Mouse (Mus musculus) layer of hippocampus, postnatal 36 days (tissue): Measurements from ENCODE around the gene Mks1. TPM values are rescaled to one million over a fixed set of nuclear protein-coding genes. Genes with fewer than 3 reads are reported as not detected.
A peak's percentile ranks its signal among the peaks of the same experiment; 100 is the strongest.
"Not testable (repeated sequence)": the region's sequence is repeated elsewhere in the genome, so short reads cannot be mapped to it uniquely, and the experiment has no call there.

ENCODE experiments used
- DNase-seq, 2 experiments: peaks; one replicate each; pipeline ENCODE4 v3.0.0; 2022
- total RNA-seq, 2 experiments: library from RNA; stranded (reverse); gene quantifications; 2 replicates each; pipeline ENCODE4 v1.2.3; 2021

Gene Mks1
- total RNA-seq = 1 to 10 TPM; 4.5 to 5.1 TPM

DNA sequence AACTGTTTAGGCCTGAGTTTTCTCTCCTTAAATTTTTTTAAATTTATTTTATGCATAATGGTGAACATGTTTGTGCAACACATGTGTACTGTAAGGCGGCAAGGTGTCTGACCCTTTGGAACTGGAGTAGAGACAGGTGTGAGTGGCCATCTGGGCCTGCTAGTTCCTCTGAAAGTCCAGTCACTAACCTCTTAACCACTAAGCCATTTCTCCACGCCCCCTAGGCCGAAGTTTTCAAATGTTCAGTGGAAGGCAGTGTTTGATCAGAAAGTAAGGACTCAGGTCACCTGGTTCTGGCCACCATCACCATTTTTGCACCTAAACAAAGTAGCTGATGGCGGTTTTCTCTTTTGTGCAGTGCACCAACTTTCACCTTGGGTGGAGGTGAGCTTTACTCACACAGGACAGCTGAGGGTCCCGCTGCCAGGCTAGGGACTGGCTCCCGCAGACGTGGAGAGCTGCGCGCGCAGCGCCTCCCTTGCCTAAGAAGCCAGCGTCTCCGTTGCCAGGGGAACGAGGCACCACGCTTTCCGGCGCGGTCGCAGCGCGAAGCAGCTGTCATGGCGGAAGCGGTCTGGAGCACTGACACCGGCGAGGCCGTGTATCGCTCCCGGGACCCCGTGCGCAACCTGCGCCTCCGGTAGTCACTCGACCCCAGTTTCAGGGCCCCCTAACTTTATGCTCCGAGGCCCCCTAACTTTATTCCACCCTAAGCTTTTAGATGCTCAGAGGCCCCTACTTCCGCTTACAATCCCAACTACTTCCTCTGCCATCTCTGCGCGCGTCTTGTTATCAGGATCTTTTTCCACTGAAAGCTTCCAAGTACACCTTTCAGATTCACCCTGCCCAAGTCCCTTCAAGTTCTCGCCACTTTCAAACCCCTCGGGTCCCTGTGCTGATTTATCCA lies at the start of gene Mks1:
Gene Mks1 (plus strand): TSS at position 526 of the 907 bp plus-strand sequence.
- peak; percentile 90 to 92 for DNase-seq

DNA sequence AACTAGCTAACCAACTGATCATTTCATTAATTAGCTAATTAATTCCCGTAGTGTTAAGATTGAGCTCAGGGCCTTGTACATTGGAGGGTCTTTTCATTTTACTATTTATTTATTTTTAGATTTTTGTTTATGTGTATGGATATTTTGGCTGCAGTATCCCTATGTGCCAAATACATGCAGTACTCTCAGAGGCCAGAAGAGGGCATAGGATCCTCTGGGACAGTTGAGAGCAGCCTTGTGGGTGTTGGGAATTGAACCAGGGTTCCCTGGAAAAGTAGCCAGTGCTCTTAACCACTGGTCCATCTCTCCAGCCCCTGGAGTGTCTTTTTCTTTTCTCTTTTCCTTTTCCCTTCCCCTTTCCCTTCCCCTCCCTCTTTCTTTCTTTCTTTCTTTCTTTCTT lies 47.6 kb upstream of the Mks1 start:
- DNase-seq = no peak

DNA sequence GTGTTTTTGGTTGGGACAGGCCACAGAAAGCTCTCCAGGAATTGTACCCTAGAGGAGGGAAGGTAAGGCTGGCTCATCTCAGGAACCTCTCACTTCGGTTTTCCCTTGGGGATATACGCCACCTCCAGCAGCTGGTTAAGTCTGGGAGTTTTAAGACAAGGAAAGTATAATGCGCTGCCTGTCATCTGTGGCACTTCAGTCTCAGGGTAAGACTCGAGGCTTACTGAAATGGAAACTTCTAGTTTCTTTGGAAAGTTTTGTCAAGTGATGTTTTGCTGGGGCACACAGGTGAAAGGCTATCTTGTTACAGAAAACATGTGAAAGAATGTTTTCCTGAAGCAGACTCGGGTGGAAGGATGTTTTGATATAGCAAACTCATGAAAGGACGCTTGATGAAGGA lies 45.6 kb upstream of the Mks1 start:
- DNase-seq = no peak

DNA sequence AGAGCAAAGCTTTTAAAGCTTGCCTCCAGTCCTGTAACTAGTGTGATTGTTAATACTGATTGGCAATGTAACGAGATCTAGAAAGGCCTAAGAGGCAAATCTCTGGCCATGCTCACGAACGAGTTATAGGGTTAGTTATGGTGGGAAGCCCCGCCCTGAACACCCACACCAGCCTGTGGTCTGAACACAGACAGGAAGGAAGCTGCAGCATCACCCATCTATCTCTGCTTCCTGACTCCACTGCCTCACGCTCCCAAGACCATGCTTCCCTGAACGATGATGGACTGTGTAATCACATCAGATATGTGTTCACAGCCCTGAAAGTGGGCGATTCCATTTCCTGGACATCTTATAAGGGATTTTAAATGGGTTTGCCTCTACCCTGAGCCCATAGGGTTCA lies 44.8 kb upstream of the Mks1 start:
- DNase-seq = no peak

DNA sequence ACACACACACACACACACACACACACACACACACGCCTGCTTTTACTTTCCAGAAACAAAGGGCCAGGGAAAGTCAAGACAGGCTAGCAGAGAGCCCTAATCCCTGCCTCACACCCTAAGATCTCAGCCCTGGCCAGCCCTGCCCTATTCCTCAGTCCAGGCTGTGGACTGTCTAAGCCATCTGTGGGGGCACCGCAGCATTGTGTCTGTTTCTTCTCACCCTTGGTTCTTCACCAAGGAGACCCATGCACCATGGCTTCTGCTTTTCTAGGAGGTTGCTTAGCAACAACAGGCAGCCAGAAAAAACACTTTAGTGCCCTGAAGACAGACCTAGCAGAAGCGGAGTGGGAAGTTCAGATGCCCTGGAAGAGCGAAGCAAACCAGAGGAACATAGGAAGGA lies 41.6 kb upstream of the Mks1 start:
- no peak for DNase-seq

DNA sequence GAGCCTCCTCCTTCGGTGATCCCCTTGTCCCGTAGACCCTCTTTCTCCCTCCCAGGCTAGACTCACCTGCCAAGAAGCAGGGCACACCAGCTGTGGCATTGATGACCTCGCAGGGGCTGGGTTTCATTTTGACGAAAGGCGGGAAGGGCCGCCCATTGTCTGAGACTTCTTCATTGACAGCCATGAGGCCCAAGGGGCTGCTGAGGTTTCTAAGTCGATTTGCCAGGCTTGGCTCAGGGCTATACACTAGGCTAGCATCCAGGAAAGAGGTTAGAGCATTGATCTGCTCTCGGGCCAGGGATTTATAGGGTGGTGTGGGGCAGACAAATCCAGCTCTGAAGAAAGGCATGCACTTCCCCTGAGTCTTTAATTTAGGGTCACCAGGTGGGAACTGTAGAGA lies 38.2 kb upstream of the Mks1 start:
- DNase-seq = no peak

DNA sequence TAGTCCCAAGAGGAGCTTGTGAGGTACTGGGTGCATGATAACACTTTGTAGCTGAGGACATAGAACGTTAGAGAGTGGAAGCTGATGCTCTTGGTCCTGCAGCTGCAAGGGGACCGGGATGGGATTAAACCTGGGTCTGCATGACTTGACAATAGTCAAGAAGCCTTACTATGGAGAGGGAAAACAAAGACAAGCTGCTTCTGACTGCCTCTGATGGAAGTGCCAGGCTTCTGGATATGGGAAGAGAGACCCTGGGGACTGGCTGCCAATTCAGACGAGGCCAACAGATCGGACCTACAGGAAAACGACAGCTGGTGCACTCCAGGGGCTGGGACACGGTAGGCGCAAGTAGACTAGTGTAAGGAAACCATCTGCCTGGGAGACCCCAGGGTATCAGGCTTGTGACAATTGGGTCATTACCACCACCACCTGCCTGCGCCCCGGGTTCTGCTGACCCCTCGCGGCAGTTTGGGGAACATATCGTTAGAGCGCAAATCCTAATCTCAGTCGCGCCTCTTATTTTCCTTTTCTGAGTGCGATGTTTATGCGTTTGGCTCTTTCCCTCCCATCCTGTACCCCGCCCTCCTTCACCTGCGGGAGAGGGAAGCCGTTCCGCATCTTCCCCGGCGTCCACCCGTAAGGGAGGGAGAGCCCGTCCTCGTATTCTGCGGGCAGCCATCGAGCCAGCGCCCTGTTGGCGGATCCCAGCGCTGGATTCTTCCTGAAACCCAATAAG lies 36.1 kb upstream of the Mks1 start:
- peak; percentile 40 to 54 for DNase-seq

DNA sequence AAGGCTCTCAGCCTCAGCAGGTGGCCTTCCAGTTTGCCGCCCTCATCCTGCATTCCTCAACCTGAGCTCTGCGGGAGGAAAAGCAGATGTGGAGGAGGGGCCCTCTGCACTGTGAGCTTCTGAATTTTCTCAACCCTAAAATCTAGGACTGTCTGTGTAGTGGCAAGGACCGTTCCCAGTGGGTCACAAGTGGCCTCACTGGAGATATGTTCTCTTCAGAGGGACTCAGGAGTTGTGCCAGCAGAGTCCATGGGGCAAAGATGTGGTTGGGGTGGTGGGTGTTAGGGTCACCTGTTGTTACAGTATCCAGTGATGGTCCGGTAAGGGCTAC lies 35.6 kb upstream of the Mks1 start:
- DNase-seq = no peak

DNA sequence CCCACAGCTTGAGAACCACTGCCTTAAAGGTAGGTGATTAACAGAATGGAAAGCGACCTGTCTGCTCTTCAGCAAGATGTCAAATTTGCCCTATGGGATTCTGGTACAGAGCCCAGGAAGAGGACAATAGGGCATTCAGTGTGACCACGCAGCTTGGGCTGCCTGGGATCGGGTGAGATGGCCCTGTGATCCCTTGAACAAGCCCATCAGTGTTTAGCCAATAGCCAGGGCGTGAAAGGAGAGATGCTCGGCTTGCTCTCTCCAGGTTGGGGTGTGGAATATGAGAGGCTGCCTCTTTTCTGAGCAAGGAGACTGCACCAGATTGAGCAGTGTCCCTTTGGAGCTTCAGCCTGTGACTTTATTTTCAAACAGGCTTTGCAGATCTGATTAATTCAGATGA lies 31.5 kb upstream of the Mks1 start:
- DNase-seq = no peak

DNA sequence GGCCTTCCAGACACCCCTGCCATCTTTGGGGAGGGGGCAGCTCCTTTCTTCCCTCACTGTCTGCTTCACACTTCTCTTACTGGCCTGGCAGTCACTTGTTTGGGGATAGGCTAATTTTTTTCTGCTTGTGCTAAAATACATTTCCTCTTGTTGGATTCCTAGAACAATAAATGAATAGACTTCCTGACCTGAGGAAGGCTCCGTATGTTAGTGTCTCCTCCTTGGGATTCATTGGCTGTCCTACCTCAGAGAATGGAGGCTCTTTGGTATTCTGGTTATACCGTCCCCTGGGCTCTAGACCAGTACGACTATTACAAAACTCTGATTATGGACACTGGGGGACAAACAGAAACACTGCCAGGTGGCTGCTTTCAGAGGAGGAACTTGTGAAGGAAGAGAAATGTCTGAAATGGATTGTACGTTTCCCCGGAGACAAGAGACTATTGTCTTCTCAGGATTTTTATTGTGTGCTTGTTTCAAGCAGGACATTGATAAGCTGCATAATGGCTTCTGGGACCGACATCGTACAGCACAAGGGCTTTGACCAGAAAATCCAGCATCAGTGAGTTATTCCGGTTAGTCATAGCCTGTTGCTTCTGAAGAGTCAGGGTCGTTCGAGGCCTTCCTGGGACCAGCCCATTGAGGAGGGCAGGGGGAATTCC lies 24.6 kb upstream of the Mks1 start, which contains the start of gene Lpo:
Gene Lpo (minus strand): TSS at position 51 of the 662 bp plus-strand sequence.
- no peak for DNase-seq

DNA sequence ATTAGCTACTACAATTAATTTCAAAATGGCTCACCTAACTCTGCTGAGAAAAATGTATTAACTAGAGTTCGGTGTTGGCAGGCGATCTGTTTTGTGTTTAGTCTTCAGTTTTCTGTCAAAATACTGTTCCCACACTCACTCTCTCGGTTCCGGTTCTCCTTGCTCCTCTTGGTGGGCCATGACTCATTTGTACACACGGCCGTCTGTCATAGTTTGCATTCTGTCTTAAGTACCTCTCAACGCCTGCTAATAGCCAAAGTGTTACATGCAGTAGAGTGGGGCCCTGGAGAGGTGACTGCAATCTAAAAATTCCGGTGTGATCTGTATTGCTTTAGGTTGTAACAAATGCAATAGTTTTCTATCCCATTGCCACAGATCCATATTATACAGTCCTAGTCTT lies 12.3 kb upstream of the Mks1 start:
- no peak for DNase-seq

DNA sequence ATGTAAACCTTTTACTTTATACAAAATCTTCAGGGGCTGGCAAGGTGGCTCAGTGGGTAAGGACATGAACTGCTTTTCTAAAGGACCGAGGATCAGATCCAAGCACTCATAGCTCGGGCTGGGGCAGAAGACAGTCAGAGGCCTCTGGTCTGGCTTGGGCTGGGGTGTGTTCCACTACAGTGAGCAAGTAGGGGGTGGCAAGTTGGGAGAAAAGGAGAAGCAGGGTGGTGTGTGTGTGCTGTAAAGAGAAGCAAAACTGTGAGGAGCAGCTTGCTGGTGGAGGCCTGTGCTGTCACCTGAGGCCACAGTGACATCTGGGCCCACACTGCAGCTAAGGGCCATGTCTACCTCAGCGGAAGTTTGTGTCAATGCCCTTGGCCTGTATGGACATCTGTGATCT lies 11.6 kb upstream of the Mks1 start:
- DNase-seq = no peak

DNA sequence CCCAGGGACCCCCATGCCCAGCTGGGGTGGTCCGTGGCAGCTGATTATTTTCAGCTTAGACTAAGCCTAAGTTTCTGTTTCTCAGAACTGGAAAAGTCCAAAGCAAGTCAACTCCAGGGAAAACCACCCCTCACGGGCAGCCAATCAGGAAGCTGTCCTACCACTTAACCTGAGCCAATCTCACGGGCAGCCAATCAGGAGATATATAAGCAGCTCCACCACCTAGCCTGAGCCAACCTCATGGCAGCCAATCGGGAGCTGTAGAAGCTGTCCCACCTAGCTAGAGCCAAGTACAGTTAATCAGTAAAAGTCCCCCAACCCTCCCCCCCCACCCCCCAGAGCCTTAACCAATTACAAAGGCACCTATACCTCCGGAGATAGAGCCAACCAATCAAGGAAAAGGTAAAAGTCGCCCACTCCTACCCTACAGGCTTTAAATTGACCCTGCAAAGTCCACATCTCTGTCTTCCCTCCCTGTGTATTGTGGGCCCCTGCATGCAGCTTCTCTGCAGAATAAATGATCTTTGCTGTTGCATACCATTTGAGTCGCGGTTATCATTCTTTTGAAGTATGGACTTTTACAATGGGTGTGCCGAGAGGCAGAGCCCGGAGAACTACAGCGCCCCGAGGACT lies 5.9 kb upstream of the Mks1 start:
- no peak for DNase-seq

DNA sequence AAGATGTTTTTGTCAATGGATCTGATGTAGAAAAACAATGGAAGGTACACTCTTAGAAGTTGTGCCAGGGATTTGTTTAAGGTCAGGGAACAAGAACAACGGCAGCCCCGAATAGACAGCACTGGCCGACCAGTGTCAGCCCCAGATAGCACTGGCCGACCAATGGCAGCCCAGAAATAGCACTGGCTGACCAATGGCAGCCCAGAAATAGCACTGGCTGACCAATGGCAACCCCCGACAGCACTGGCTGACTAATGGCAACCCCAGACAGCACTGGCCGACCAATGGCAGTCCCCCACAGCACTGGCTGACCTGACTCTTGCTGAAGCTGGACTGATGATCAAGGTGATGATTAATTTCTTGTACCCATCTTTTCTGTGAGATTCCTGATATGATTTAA lies 5.1 kb upstream of the Mks1 start:
- no peak for DNase-seq

DNA sequence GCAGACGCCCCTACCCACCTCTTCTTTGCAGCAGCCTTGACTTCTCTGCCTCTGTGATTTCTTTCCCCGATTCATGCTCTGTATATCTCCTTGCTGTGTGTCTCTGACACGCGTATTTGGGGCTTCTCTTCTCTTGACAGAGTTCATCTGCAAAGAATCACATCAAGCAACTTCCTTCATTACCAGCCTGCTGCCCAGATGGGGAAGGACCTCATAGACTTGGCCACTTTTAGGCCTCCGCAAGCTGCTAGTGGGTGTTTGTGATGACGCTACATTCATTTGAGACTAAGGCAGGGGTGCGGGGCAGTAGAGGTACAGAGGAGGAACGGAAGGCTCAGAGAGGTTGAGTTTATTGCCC lies 561 bp downstream of the Mks1 start:
- DNase-seq = peak; percentile 16 to 32

DNA sequence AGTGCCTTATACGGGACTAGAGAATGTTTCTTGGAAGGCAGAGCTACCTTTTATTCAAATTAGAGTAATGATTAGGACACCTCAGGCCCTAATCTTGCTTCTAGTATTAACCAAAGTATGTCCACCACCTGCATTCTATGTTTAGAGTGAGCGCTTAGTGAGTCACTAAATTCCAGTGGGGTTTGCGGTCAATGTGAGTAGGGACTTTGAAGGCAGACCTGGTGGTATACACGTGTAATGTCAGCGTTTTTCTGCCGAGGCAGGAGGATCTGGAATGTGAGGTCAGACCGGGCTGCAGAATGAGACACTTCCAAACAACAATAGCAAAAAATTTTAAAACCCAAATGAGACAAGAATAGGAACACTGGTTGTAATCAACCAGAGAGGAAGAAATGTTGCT lies 1.5 kb downstream of the Mks1 start:
- no peak for DNase-seq

DNA sequence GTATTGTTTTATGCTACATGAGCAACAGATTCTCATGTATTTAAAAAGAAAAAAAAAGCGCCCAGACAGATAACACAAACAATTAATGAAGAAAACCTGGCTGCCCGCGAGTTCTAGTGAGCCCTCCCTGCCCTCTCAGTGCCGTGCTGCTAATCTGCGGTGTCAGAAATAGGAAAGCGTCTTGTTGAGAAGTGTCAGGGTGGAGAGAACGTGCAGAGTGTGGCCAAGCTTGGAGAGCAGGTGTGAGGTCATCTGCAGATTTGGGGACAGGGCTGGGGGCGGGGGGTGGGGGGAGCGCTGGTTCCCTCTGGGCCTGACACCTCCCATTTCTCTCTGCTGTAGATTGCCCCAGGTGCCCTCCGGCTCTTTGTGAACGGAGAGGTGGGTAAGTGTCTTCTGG lies 6.3 kb downstream of the Mks1 start:
- no peak for DNase-seq

DNA sequence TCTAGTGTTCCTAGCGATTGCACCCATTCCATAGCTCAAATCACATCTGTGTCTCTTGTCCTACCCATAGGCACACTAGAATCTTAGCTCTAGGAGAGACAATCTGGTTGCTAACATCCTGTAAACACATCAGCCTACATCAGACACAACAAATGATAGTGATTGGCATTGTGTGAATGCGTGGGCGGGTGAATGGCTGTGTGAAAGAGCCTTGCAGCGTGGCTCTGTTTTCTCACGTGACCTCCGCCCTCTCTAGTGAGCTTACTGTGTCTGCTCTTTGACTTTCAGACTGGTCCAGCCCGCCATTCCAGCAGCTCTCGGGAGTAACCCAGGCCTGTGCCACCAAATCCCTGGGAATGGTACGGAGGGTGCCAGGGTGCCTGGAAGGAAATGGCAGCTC lies 7.4 kb downstream of the Mks1 start:
- DNase-seq = no peak

DNA sequence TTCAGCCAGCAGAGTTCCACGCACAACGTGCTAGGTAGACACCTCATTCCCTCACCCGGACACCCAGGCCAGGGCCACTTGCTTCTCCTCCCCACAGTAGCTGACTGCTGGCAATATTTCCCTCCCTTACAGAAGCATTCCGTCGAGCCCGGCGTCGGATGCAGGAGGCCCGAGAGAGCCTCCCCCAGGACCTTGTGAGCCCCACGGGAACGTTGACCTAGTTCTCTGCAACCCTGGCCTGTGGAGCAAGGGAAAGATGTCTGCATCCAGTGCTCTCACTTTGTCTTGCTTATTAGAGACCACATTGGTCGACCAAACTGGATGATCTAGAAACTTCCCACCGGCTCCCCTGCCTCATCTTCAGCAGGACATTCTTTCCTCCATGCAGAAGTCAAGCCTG lies 9.8 kb downstream of the Mks1 start:
- DNase-seq = no peak

DNA sequence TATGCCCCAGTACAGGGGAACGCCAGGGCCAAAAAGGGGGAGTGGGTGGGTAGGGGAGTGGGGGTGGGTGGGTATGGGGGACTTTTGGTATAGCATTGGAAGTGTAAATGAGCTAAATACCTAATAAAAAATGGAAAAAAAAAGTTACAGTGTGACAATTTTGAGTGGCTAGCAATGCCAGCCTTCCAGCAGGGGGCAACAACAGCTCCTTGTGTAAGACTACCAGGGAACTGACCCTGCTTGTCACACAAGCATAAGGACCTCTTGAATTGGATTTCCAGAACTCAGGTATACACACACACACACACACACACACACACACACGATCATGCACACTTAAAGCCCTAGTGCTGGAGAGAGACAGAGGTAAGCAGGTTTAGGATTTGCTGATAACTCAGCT lies 13.9 kb downstream of the Mks1 start:
- DNase-seq = not testable (repeated sequence)

DNA sequence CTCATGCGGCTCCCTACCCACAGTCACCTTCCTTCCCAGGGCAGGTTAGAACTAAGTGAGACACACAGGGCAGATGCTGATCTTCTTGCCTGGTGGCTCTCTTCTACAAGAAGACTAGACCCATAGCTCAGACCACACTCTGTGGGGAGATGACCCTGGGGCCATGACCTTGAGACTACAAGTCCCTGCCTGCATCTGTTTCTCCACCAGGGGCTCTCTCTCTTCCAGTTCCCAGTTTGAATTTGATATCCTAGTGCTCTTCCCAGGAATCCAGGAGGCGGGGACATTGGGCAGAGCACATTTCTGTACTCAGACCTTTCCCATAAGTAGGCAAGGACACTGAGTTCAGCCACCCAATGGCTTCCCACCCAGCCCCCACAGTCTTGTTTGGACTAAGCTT lies 17.1 kb downstream of the Mks1 start:
- DNase-seq = no peak

DNA sequence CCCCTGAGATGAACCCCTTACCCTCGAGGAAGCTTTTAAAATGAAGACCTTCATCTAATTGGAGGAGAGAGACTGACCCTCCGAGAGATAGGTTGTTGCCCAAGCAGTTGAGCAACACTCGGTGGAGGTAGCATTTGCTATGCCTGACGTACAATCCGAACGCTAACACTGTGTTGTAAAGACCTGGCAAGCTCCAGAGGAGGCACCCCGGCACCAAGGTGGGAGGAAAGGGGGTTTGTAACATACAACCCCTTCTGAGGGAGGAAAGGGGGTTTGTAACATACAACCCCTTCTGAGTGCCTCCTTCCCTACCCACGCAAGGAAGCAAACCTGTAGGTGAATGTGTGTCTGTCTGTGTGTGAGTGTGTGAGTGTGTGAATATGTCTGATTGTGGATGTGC lies 18.8 kb downstream of the Mks1 start:
- DNase-seq = no peak

DNA sequence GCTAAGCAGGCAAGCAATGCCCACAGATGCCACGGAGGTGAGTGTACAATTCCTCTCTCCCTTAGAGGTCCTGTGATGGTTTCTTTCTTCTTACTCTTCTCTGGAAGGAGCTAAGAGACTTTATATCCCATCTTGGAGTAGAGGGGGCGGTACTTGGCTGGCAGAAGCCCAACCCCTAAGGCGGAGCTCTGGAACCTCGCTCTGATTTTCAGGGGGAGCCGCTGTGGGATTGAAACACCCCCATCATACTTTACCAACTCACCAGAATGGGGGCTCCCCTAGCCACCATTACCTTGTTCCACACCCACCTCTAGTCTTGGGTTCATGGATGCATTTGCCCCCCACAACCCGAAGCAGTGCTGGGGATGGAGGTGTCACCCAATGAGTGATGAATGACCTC lies 22.4 kb downstream of the Mks1 start, which contains the start of gene Epx:
Gene Epx (minus strand): TSS at position 101 of the 400 bp plus-strand sequence.
- DNase-seq = no peak
